Mouse (Mus musculus) kidney, embryonic 14.5 days (tissue): ENCODE results near the gene Erbin. TPM values are rescaled to one million over a fixed set of nuclear protein-coding genes. Genes with fewer than 3 reads are reported as not detected.

Source experiments
- ATAC-seq: fragments of 200-750 bp; cut with Nextera tagmentation; 2 replicates; pipeline ENCODE4 v1.8.0; 2017; ENCODE audit warnings: moderate number of reproducible peaks, mild to moderate bottlenecking, moderate TSS enrichment, moderate library complexity; ENCODE audit not compliant: low FRiP score, low TSS enrichment
- H3K27ac ChIP-seq: fragments of 300-500 bp; sonication (generic); 2 replicates; pipeline ENCODE4 v1.5.1; 2014; ENCODE audit warnings: low read depth, mild to moderate bottlenecking, low read length, moderate library complexity, mixed read lengths
- H3K27me3 ChIP-seq: fragments of 300-500 bp; sonication (generic); 2 replicates; pipeline ENCODE4 v1.6.1; 2014; ENCODE audit warnings: mild to moderate bottlenecking, low read length; ENCODE audit not compliant: control insufficient read depth, insufficient read depth
- H3K36me3 ChIP-seq: fragments of 300-500 bp; sonication (generic); 2 replicates; pipeline ENCODE4 v1.6.1; 2014; ENCODE audit warnings: low read length, mixed read lengths; ENCODE audit not compliant: control insufficient read depth, insufficient read depth
- H3K4me1 ChIP-seq: fragments of 300-500 bp; sonication (generic); 2 replicates; pipeline ENCODE4 v1.6.1; 2014; ENCODE audit warnings: low read length, mixed read lengths; ENCODE audit not compliant: control insufficient read depth, insufficient read depth
- H3K4me2 ChIP-seq: fragments of 300-500 bp; sonication (generic); replicated peaks from 2 replicates; pipeline ENCODE4 v1.6.1; 2014; ENCODE audit warnings: low read depth, mild to moderate bottlenecking, low read length
- H3K4me3 ChIP-seq: fragments of 300-500 bp; sonication (generic); 2 replicates; pipeline ENCODE4 v1.5.1; 2014; ENCODE audit warnings: mild to moderate bottlenecking, low read length
- H3K9ac ChIP-seq: fragments of 300-500 bp; sonication (generic); 2 replicates; pipeline ENCODE4 v1.6.1; 2014; ENCODE audit warnings: low read depth, mild to moderate bottlenecking, low read length, moderate library complexity
- H3K9me3 ChIP-seq: fragments of 300-500 bp; sonication (generic); 2 replicates; pipeline ENCODE4 v1.6.1; 2016; ENCODE audit warnings: low read length; ENCODE audit not compliant: control insufficient read depth
- WGBS: fragments of 180-500 bp; shearing (Covaris S2); extraction: QIAGEN DNeasy Blood & Tissue Kit; methylation state at CpG from one replicate; pipeline ENCODE4 v1.1.7; 2014; 5-methylcytosine and 5-hydroxymethylcytosine counted together
- polyA plus RNA-seq: library from polyadenylated mRNA; unstranded; fragments of >200 nt; fragmentation: Nextera tagmentation; extraction: Ambion mirVana; gene quantifications from 2 replicates; pipeline ENCODE4 v1.2.1, GENCODE M21; 2014

Erbin gene
- polyA plus RNA-seq, 1 experiment from 2014 or later, result 39.5 TPM

GRCm38 (mm10) chr13:103773407-103774118, 146.8 kb downstream of the Erbin start:
- peak; percentile 72; the same call in 1 of the 2 replicates for ATAC-seq
- Histone ChIP-seq H3K36me3 (peaks cover 3% of the 10 kb centered on the region; the same call in 1 of the 2 replicates), H3K9ac (peak overlapping the region; percentile 85), H3K4me2 (peak overlapping the region; percentile 50), H3K4me1 (0 out of 2 replicates have a peak, but pooled peaks cover 9% of the 10 kb centered on the region), H3K27me3 (no peaks in the 10 kb centered on the region), H3K4me3 (peak overlapping the region; percentile 57), H3K27ac (peak overlapping the region; percentile 98), H3K9me3 (no peaks in the 10 kb centered on the region)
- WGBS, result under 1% methylated on average over 36 of the region's 36 CpGs

- Histone ChIP-seq H3K9ac (peak overlapping the region; percentile 85; the same call in 1 of the 2 replicates), H3K27me3 (no peaks in the 10 kb centered on the region), H3K36me3 (peaks cover 5% of the 10 kb centered on the region; the same call in 1 of the 2 replicates), H3K4me2 (peak overlapping the region; percentile 50), H3K4me1 (0 out of 2 replicates have a peak, but pooled peaks cover 9% of the 10 kb centered on the region), H3K4me3 (peak overlapping the region; percentile 57), H3K9me3 (no peaks in the 10 kb centered on the region), H3K27ac (no peak overlapping the region)
- 48% methylated on average over 5 of the region's 5 CpGs for WGBS
- ATAC-seq, result no peak
Measured at GRCm38 (mm10) chr13:103772917-103773316, 147.4 kb downstream of the Erbin start.

DNA sequence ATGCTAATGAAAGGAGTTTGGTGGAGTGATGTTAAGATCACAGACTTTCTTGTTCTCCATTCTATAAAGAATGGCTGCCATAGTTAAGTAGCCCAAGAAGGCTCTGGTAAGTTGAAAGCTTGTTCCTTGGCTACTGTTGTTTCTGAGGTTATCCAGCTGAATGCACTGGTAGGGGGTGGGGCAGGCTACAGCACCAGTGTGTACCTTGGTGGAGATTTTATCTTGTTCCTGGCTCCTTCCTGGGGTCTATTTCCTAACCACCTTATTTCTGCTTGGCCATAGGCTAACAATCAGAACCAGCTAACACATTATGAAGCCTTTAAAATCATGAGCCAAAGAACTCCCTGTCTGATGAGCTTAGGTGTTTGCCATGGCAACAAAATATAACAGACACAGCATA, 149.5 kb downstream of the Erbin start:
- Histone ChIP-seq H3K27me3 (no peaks in the 10 kb centered on the region), H3K4me3 (no peak overlapping the region), H3K4me1 (0 out of 2 replicates have a peak, but pooled peaks cover 9% of the 10 kb centered on the region), H3K9me3 (no peaks in the 10 kb centered on the region), H3K4me2 (no peak overlapping the region), H3K9ac (no peak overlapping the region), H3K27ac (no peak overlapping the region), H3K36me3 (peaks cover 22% of the 10 kb centered on the region; the same call in 1 of the 2 replicates)
- no peak for ATAC-seq

Other genes starting within 250 kb of the Erbin start
- gene Srek1, start 145.9 kb downstream of the Erbin start, polyA plus RNA-seq, result 110 and 125 TPM in 2 replicates
- 13.9 and 21.5 TPM in 2 replicates for gene Nln, start 189.1 kb upstream of the Erbin start, polyA plus RNA-seq
- gene Sgtb, start 189.2 kb upstream of the Erbin start, polyA plus RNA-seq, result 3.2 and 6.1 TPM in 2 replicates